Mouse (Mus musculus) liver (tissue): ENCODE measurements around the gene Btbd11.

Source experiments
- DNase-seq: peaks from one replicate; pipeline ENCODE4 v3.0.0-alpha.2; 2020; ENCODE audit warnings: mixed read lengths

Btbd11 gene

DNA sequence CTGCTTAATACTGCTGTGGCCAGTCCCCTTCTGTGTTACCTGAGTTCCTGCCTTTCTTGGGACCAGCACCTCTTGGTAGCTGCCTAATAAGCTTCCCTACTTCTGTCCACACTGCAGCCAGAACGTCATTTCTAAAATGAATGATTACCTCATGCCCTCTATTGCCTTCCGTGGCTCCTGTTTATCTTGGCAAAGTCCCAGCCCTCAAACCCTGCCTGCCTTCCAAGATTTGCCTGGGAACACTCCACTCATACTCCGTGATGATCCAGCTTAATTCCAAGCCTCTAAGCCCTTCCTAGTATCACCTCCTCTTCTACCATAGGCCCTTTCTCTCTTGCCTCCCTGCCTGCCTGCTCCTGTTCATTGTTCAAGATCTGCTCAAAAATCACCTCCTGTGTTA is 94.5 kb downstream of the Btbd11 start:
- no peak for DNase-seq

DNA sequence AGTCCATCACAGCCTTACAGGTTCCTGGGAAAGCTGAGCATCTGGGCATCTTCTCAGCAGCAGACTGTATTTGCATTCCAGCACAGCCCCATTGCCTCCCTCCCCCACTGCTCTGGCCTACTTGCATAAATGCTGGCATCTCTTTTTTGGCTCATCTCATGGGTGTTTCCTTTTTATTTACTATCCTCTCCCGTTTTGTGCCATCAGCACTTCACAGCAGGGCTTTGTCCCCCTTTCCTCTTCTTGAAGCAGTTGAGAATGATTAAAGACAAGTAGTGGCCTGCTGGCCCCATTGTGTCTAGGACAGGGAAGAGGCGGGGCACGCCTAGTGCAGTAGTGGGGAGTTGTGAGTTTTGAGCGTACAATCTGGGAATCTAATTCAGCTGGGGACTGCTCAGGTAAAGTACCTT is 95.5 kb downstream of the Btbd11 start:
- no peak for DNase-seq

DNA sequence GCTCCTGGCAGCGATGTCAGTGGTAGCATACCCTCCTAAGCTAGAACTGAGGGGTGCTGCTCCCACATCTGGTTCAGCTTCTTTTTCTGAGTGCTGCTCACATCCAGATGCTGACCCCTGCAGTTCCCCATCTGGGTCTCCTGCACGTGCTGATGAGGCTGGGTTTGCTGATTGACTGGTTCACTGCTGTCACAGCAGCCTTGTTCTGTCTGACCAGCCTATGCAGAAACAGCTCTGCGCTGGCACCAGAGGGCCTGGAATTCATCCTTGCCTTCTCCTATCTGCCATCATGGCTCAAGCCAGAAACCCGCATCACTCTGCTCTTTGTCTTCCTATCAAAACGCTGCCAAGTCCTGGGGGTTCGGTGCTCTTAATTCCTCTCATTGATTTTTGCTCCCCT is 95.9 kb downstream of the Btbd11 start:
- DNase-seq = no peak

DNA sequence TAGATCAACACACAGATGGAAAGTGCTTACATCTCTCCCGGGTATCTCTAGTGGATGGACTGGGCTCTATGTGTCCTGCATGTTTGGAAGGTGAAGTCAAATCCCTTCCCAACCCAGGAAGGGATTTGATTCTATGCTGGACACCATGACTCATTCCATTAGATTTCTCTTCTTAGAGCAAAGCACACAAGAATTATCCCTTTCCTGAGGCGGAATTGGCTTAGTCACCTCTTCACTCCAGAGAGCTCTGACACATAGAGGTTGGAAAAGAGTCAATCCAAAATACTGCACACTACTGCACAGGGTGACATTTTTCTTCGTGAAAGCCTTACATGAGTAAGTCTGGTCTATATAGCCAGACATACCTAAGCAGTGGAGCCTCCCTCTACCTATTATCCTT is 99.8 kb downstream of the Btbd11 start:
- DNase-seq = no peak

DNA sequence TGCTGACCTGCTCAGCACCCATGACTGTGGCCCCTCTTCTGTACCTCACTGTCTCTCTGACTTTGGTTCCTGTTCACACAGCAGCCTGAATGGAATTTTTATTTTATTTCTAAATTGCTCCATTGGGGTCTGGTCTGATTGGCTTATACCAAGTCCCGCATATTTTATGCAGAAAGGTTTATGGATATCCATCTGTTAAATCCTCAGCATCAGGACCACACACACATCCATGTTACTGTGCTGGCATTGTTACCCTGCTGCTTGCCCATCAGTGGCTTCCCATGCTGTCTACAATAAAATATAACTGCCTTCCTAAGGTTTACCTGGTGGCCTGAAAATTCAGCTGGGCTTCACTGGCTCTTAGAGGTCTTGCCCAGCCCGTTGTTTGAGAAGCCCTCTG is 106.0 kb downstream of the Btbd11 start:
- DNase-seq = no peak

DNA sequence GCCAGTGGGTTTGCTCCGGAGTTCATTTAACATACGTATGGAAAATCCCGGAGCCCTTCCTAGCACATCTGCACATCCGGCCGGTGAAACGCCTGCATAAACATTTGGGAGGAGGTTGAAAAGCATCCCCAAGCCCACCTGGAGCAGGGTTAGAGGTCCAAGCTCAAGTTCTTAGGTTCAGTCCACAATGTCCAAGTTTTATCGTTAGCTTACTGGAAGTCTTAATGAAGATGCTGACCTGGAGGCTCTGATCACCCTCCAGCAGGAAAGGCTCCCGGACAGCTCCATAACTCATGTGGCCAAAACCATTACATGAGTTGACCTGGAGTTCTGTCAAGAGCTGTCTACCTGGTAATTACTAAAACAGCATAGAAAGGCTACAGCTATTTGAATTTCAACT is 109.7 kb downstream of the Btbd11 start:
- no peak for DNase-seq

DNA sequence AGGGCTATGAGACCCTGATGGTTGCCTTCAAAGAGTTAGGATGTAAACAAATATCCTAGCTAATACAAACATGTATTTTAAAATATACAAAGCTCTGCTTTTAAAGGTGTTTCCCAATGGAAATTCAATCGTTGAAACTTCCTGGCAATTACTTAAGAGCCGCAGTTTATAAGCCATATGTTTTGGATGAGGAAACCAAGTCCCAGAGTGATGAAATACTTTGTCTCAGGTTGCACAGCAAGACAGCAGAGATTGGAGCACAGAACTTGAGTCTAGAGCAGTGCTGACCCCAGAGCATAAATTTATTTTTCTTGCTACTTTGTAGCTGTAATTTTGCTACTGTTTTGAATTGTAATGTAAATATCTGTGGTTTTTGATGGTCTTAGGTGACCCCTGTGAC is 110.4 kb downstream of the Btbd11 start:
- no peak for DNase-seq

DNA sequence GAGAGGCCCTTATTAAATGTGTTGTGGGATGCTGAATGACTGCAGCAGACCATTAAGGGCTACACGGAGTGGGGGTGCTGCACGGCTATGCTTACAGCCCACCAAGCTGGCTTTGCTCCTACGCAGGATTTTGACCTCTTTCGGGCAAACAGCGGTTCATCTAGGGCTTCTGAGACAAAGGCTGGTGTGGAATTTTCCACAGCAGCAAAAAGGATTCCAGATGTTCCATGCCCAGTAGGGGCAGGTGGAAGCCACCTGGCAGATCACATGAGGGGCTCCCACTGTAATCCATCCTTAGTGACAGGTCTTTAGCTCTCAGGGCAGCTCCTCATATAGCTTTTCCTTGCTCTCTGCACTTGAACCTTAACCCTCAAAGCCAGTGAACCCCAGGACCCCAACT is 111.3 kb downstream of the Btbd11 start:
- DNase-seq = no peak

DNA sequence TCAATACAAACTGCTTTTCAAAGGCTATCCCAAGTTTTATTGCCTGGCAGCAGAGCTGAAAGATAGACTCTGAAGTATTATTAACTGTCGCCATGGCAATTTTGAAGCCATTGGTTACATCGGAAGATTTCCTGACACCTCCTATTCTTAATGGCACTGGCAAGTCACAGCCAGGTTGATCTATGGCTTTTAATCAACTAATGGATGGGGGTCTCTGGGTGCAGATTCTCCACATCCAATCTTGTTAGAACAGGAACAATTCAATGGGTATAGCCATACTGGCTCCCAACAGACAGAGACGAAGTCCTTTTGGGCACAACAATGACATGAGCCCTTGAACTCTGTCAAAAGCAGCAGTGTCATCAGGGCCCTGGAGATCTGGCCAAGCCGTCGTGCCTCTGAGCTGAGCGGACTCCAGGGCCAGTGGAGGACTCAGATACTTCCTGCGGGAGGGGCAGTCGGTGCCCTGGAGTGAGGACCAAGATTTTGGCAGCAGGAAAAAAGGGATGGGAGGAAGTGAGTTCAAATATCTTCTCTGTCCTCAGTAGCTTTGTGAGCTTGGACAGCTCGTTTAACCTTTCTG is 114.0 kb downstream of the Btbd11 start:
- DNase-seq = no peak

DNA sequence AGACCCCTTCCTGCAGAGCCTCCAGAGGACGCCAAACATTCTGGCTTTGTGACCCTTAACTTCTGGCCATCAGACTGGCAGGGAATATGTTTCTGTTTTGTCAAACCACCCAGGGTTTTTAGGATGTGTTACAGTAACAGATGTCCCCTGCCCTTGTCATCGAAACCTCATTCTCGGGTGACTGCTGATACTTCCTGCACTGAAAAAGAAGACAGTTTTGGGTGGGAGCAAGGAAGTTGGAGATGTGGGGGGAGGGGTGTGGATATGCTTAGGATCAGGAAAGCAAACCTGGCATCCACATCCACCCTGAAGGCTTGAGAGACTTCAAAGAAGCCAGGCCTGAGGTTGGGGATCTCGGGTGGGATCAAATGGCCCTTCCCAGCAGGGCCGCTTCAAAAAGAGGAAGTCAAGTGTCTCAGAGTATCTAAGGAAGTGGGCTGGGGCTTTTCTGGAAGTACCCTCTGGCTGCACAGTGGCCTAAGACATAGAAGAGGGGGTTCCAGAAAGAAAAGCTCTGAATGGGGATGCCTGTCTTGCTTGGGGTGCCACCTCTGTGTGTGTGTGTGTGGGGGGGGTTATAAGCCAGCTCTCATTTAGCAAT is 115.5 kb downstream of the Btbd11 start:
- DNase-seq = no peak

DNA sequence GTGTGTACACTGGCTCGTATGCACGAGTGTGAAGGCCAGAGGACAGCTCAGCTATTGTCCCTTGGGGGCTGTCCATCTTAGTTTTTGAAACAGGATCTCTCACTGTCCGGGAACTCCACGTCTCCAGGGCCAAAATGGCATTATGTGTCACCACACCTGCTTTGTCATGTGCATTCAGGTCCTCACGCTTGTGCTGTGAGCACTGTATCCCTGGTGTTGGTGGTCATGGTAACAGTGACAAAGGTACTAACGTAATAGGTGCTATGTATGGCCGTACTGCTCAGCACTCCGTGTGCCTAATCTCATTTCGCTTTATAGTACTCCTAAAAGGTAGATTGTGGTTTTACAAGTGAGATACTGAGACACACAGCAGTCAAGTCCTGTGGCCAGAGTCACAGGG is 116.0 kb downstream of the Btbd11 start:
- no peak for DNase-seq

DNA sequence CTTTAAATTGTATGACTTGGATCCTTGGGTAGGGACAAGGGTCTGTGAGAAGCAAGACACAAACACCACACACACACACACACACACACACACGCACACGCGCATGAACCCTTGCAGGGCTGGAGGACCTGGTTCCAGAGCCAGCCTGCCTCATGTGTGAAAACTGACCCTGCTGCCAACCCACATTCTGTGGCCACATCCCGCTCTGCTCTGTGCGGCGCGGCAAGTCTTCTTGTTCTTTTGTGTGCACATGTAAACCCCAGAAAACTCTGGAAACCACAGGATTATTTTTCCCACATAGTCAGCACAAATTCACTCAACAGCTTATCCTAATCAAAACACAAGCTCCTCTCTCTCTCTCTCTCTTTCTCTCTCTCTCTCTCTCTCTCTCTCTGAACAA is 116.8 kb downstream of the Btbd11 start:
- DNase-seq = no peak

DNA sequence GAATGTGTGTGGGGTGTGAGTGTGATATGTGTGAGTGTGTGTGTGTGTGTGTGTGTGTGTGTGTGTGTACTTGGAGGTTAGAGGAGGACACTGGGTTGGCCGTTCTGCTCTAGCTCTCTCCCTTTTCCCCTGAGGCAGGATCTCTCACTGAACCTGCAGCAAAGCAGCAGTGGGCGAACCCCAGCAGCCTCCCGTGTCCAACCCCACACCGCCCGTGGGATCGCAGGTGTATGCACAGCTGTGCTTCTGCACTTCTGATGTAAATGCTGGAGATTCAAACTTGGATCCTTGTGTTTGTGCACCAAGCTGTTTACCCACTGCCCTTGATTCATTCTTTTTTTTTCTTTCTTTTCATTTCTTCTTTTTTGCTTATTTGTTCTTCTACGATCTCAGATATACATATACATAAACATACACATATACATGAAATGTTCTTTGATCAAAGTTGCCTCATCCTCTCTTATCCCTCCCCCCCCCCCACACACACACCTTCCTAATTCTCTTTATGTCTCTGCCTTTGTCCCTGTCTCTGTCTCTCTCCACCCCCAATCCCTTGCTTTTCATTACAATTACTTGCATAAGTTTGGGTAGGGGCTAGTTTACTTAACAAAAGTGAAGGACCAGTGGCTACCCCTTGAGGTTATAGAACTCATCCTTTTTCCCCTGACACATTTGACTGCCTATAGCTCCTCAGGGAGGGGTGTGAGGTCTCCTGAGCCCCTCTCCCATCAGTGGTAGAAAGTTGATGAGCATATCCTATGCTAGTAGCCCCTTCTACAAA is 120.8 kb downstream of the Btbd11 start:
- no peak for DNase-seq

DNA sequence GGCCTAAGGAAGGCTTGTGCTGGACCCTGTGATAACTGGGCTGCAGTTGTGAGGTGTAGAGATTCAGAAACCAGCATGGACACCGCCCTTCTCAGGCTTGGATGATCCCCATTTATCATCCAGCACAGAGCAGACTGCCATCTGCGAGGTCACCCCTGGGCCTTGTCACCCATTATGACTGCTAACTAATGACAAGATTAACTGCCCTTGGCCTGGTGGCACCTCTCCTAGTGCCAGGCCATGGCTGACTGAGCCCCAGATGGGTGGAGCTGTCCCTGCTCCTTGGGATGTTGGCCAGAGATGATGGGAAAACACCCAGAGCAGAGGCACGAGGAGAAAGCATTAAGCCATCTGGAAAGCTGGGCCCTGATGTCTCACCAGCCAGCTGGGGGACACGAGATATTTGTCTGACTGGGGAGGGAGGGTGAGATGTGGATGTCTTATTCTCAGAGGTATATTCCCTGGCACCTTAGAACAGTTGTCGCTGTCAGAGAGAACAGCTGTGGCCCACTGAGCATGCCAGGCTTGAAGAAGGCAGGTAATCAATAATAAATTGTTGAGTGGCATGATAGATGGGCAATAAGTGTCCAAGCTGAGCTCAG is 121.7 kb downstream of the Btbd11 start:
- DNase-seq = no peak

DNA sequence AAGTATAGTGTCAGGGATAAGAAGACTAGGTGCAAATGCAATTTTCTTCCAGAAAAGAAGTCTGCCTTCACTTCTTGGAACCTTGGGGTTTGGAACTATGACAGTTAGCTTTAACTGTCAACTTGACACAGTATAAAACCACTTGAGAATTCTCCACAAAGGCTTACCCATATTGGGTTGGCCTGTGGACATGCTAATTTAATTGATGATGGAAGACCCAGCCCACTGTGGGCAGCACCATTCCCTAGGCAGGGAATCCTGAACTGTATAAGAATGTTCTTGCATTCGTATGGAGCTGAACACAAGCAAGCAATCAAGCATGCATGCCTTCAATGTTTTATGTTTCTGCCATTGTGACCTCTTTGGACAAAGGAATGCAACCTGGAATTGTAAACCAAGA is 122.4 kb downstream of the Btbd11 start:
- DNase-seq = no peak

DNA sequence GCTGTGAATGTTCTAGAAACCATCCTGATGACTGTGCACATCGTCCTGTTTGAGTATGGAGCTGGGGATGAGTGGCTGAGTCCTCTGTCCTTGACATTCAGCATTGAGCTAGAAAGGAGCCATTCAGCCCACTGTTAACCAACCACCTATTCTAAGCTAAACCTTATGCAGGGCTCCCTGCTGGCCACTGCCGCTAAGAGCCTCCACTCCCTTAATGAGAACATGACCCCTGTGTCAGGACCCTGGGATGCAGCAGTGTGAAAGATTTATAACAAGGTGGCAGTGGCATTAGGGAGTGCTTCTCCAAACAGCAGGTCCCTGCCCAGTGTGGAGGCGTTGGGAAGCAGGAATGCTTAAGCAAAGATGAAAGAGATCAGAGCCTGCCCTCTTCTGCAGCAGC is 123.7 kb downstream of the Btbd11 start:
- DNase-seq = no peak

DNA sequence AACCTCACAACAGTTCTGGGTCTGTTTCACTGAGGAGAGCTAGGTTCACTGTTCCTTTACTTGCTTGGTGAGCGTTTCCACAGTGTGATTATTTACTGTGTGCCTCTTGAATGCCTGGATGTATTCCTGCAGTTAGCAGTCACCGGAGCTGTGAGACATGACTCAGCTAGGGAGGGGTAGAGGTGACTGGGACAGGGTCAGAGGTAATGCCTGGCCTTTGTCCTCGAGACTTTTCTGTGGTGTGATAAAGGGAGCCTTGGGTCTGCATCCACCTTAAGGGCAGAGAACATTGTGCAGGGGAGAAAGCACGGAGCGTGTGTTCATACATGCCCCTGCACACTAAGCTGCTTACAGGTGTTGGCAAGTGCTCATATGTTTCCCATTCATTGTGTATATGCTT is 126.2 kb downstream of the Btbd11 start:
- DNase-seq = no peak

DNA sequence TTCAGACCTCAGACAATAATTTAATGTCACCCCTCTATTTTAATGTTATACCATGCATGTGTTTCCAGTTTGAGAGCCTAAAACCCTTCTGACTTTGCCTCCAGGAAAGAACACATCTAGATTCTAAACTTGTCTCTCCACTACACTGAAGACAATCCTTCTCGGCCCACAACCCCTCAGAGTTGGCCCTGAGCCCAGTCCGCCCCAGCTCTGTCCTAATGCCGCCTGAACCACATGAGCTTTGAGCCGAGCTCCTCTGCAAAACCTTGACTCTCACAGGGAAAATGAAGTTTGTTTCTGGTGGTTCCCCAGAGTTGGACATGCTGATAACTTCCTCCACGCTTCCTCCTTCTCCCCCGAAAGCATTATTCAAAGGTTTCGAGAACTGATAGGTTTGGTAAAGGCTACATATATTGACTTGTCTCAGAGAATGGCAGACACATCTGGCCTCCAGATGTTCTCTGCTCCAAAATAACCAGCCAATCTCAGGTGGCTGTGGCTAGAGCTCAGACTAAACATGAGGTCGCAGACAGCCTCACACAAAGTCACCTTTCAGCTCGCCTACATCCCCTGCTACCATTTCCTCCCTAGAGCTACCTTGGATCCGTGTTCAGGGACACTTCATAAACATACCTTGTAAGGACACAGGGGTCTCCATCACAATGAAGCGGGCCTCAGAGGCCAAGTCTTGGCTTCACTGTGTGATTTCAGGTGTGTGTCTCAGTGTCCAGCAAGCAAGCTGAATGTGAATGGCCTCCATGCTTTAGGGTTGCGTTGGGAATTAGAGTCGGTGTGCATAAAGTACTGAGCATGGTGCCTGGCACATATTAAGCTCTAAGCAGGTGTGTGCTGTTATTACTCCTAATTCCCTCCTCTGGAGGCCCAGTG is 130.9 kb downstream of the Btbd11 start:
- peak; percentile 12 for DNase-seq

DNA sequence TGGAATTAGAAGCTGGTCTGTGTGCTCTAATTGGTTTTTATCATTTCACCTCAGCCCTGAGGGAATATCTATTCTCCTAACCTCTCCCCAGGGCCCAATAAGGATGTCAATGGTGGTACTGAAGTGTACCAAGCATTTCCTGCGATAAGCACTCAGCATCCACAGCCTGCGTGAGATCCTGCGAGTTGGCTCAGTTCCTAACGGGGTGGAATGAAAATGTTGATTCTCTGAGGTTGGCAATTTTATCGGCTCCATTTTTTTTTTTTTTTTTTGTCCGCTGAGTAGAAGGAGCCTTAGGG is 131.4 kb downstream of the Btbd11 start:
- no peak for DNase-seq

DNA sequence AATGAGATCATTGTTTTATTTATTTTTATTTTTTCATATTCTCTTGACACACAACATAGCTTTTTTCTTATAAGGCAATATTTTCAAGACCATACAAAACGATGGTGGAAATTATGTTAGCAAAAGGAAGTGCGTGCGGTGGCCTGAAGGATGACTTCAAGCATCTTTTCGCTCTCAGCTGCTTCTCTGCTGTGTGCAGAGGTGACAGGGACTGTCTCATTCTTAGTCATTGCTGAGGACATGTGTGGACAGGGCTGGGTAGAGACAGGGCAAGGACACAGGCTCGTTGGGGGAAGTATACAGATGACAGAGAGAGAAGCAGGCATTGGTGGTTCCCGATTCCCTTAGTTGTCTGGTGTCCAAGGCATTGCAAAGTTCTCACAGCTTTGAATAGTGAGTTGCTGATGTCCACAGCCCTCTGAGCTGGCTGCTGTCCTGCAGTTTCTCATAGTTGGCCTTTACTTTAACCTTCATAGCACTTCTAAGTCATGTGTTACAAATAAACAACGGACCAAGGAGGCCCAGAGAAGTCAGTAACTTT is 135.7 kb downstream of the Btbd11 start:
- DNase-seq = no peak

DNA sequence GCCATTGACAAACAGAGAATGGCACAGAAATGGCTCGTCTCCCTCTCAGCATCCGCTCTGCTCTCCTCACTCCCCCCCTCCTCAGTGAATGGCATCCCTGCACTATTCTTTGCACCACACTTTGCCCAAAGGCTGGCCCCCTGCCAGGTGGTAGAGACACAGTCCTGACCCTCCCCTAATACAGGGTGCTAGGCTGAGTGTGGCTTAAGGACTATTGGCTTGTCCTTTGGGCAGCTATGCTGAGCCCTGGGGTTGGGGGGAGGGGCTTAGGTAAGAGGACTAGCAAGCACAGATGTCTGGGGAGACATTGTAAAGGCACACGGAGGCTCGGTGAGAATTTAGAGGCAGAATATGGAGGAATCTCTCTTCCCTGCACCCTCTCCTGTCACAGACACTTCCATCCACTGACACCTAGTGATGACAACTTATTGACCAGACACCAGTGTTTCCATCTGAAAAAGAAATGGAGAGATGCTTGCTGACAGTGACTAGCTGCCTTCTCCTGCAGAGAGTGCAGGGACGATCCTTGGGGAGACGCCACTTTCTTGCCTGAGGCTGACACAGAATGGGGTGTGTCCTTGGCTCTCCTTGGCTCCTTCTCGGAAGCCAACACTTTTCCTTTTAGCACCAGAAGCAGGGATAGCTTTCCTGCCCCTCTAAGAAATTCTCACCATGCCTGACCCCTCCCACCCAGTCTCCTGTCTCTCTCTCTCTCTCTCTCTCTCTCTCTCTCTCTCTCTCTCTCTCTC is 138.8 kb downstream of the Btbd11 start:
- no peak for DNase-seq

DNA sequence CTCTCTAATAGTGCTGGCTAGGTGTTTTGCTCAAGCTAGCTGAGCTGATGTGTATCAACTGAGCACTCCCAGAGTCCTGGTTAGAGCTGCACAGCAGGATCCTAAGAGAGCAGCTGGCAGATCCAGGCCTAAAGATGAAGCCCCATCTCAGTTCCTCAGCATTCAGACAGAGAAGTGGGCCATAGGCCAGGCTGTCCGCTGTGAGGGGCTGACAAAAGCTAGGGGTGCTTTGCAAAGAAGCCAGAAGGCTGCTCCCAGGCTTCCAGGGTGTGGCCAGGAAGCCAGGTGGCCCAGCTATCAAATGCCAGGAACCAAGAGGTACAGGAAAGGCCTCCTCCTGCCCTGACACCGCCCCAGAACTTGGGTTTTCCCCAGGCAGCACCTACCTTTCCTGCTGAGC is 140.0 kb downstream of the Btbd11 start:
- DNase-seq = no peak
